Mouse (Mus musculus) heart, adult 8-10 months (tissue): ENCODE results near the gene Pde9a. TPM values are rescaled to one million over a fixed set of nuclear protein-coding genes. Genes with fewer than 3 reads are reported as not detected.

ENCODE experiments used
- DNase-seq: peaks from one replicate; pipeline ENCODE4 v3.0.0; 2022; ENCODE audit warnings: low spot score
- total RNA-seq, 4 experiments: library from RNA; stranded (reverse); gene quantifications; 2 replicates each; pipeline ENCODE4 v1.2.4; 2022

The Pde9a gene
- total RNA-seq, 4 experiments from 2014 or later, result 3.1 to 5.5 (median 4.2) TPM

GRCm38 (mm10) chr17:31466854-31467253, 80.8 kb downstream of the Pde9a start:
- no peak for DNase-seq

GRCm38 (mm10) chr17:31468496-31468895, 82.5 kb downstream of the Pde9a start:
- DNase-seq, result no peak

- DNase-seq, result no peak
Measured at GRCm38 (mm10) chr17:31470766-31471418, 84.9 kb downstream of the Pde9a start.

- no peak for DNase-seq
Measured at GRCm38 (mm10) chr17:31474388-31474787, 88.4 kb downstream of the Pde9a start.

GRCm38 (mm10) chr17:31478606-31479005, 92.6 kb downstream of the Pde9a start:
- no peak for DNase-seq

GRCm38 (mm10) chr17:31479108-31479844, 93.3 kb downstream of the Pde9a start:
- no peak for DNase-seq

GRCm38 (mm10) chr17:31486616-31487198, 100.7 kb downstream of the Pde9a start:
- DNase-seq, result no peak

- no peak for DNase-seq
Measured at GRCm38 (mm10) chr17:31487433-31488060, 101.5 kb downstream of the Pde9a start.

GRCm38 (mm10) chr17:31491355-31491754, 105.3 kb downstream of the Pde9a start:
- no peak for DNase-seq

GRCm38 (mm10) chr17:31492416-31492815, 106.4 kb downstream of the Pde9a start:
- peak; percentile 81 for DNase-seq

GRCm38 (mm10) chr17:31494989-31495388, 109.0 kb downstream of the Pde9a start:
- no peak for DNase-seq

- no peak for DNase-seq
Measured at GRCm38 (mm10) chr17:31497726-31498125, 111.7 kb downstream of the Pde9a start.

GRCm38 (mm10) chr17:31499725-31500124, 113.7 kb downstream of the Pde9a start:
- no peak for DNase-seq

- DNase-seq, result no peak
Measured at GRCm38 (mm10) chr17:31500416-31500815, 114.4 kb downstream of the Pde9a start.

GRCm38 (mm10) chr17:31500908-31501307, 114.9 kb downstream of the Pde9a start:
- DNase-seq, result no peak

GRCm38 (mm10) chr17:31502261-31502927, 116.4 kb downstream of the Pde9a start:
- DNase-seq, result no peak

GRCm38 (mm10) chr17:31503337-31503736, 117.3 kb downstream of the Pde9a start:
- DNase-seq, result no peak

- DNase-seq, result no peak
Measured at GRCm38 (mm10) chr17:31503936-31504335, 117.9 kb downstream of the Pde9a start.

- DNase-seq, result no peak
Measured at GRCm38 (mm10) chr17:31505013-31505412, 119.0 kb downstream of the Pde9a start.

GRCm38 (mm10) chr17:31506282-31506681, 120.3 kb downstream of the Pde9a start:
- no peak for DNase-seq

- no peak for DNase-seq
Measured at GRCm38 (mm10) chr17:31510944-31511343, 124.9 kb downstream of the Pde9a start.
